Mouse (Mus musculus): ENCODE measurements around the gene Popdc3.
"Not testable (repeated sequence)": the region's sequence is repeated elsewhere in the genome, so short reads cannot be mapped to it uniquely, and the experiment has no call there.

Gene Popdc3

DNA sequence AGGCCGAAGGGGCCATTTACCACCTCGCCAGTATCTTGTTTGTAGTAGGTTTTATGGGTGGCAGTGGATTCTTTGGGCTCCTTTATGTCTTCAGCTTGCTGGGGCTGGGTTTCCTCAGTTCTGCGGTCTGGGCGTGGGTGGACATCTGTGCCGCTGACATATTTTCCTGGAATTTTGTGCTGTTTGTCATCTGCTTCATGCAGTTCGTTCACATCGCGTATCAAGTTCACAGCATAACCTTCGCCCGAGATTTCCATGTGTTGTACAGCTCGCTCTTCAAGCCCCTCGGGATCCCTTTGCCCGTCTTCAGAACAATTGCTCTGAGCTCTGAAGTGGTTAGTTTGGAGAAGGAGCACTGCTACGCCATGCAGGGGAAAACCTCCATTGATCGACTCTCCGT, 137.0 kb downstream of the Popdc3 start:
- no peak for DNase-seq (ENCODE audit: low spot score)

DNA sequence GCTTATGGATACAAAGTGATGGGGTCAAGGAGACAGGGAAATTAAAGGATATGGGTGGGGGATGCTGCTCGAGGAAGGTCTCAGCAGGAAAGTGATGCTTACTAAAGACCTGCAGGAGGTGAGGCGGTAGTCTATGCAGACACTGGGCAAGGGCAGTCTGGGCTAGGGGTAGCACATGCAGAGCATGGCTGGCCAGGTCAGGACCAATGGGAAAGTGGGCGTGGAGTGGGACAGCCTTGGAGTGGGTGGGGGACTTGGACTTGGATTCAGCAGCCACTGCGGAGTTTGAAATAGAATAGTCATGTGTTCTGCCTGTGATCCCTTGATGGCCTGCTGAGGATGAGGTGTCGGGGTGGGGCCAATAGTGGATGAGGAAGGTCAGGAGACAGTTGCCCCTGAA, 141.0 kb downstream of the Popdc3 start:
- DNase-seq (ENCODE audit: low spot score), result no peak

DNA sequence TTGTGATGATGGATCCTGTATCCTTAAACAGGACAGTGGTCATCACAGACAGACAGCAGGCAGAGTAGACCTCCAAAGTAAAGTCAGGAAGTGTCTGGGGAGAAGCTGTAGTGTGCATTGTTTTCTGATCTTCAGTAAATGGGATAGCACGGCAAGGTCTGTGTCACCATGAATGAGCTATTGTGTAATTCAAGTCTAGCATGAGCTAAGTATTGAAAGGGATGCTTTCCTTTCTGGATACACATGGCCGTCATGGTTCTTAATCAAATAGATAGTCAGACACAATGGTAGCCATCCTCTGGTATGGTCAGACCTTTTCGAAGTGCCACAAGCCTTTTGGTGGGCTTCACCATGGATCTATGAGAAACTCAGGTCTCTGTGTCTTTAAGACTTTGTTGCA, 142.4 kb downstream of the Popdc3 start:
- DNase-seq (ENCODE audit: low spot score), result no peak

DNA sequence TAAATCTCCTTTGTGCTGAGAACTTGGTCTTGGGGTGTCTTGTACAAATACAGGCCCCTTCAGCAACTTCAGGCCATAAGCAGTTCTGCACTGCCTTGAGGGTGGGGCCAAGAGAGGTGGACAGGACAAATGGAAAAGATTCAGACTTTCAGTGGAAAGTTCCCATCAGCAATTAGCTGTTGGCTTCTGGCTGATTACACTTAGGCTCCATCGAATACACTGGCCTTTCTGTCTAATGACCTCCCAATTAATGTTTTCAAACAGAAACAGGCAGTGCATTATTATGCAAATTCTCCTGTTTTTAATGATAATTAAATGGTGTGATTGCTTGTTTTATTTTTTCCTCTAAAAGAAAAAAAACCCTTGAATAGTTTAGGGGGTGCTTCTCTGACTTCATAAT, 146.3 kb downstream of the Popdc3 start:
- no peak for DNase-seq (ENCODE audit: low spot score)

DNA sequence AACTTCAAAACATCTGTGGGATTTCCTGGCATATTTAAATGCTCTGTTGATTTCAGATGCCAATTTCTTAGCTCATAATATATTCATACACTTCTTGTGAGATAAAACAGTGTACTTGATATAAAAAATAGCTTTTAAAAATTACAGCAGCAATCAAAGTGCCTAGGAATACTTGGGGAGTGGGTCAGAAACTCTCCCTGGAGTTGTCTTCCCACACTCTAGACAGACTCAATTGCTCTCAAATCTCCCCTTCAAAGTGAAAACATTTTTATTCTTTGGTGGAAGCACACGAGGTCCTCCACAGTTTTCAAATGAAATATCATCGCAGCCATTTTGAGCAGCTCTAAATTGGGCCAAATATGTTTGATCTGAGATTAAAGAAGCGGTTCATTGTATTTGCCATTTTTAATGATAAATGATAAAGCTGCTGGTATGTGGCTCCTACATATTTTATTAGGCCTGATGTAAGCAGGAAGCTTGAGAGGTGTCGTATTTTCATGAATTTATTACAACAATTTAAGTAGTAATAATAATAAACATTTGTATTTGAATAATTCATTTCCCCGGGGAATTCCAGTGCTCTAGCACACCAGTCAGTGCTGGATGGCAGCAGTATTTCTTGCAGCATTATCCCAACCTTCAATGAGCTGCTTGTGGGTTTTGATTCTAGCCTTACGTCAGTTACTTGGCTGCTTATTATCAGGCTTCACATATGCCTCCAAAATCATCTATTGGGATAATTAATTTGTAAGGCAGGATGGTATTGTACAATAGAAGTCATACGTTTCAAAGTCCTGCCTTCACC, 150.5 kb downstream of the Popdc3 start:
- no peak for DNase-seq (ENCODE audit: low spot score)

DNA sequence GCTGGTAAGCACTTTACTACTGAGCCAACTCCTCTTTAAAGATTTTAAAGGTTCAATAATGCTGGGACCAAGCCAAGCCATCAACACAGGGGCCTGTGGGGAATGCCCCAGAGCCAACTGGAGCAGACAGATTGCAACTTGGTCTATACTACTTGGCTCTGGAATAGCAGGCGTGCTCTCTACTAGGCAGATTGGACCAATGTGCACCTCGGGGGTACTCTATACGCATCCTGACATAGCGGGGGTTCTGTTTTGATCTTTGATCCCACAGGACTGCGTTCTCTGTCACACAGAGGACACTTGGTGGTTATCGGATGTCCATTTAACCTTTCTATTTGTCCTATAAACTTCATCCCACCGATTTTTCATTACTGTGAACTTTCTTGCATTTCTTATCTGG, 157.0 kb downstream of the Popdc3 start:
- no peak for DNase-seq (ENCODE audit: low spot score)

DNA sequence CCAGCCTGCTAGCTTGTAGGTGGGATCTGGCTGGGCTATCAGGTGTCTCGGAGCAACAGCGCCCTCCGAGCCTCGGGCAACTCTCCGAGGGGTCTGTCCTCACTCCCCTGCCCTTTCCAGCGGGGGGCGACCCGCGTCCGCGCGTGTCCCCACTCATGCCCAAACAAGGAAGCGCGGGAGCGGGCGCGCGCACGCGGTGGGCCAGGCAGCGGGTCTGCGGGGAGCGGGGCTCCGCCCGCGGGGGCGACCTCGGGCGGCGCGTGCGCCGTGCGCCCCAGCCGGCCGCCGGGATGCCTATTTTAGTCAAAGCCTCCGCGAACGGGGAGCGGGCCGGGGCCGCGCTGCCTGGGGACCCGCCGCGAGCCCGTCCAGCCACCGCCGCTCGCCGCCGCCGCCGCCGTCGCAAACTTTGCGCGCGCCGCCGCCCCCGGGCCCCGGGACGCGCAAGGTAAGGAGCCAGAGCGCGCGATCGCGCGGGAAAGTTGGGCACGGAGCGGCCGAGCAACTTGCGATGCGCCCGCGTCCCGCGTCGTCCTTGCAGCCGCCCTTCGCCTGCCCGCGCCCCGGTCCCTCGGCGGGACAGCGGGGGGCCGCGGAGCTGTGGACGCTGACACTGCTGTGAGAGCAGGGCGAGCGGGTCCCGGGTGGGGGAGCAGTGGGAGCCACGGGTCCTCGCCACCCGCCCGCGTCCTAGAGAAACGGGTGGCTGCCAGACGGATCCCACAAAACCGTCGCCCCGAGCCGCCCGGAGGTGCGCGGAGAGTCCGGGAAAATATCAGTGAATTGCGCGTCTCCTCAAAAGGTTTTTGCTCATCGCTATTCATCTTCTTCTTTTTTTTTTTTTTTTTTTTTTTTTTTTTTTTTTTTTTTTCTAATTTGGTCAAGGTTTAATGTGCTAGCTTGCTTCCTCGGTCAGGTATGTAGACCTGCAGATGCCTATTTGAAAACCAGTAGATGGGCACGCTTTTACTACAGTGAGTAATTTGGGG, 157.8 kb downstream of the Popdc3 start, which contains the start of gene Bves:
TSS of gene Bves (plus strand) at position 339 of the 989 bp plus-strand sequence.
- DNase-seq (ENCODE audit: low spot score), result peak; percentile 18

DNA sequence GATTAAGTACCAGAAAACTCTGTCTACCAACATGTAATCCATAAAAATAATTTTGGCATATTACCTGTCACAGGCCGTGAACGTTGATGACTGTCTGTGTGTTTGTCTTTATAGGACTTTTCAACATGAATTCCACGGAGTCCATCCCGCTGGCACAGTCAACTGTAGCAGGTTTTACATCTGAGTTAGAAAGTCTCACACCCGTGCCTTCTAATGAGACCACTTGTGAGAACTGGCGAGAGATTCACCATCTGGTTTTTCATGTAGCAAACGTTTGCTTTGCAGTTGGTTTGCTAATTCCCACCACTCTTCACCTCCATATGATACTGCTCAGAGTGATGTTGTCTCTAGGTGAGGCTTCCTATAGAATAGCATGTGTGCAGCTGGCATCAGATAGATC, 161.2 kb downstream of the Popdc3 start:
- DNase-seq (ENCODE audit: low spot score), result no peak

DNA sequence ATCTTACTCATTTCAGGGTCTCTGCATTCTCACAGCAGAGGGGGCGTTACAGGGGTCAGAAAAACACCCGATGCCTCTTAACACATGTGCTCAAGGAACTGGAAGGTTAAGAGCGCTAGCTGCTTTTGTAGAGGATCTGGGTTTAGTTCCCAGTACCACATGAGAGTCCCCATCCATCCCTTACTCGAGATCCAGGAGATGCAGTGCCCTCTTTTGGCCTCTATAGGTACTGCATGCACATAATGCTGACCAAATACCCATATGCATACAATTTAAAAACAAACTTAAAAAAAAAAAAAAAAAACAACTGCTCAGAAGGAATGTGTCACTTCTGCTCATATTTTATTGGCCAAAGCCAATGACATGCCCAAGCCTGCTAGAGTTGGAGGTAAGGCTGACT, 166.5 kb downstream of the Popdc3 start:
- DNase-seq (ENCODE audit: low spot score), result no peak

DNA sequence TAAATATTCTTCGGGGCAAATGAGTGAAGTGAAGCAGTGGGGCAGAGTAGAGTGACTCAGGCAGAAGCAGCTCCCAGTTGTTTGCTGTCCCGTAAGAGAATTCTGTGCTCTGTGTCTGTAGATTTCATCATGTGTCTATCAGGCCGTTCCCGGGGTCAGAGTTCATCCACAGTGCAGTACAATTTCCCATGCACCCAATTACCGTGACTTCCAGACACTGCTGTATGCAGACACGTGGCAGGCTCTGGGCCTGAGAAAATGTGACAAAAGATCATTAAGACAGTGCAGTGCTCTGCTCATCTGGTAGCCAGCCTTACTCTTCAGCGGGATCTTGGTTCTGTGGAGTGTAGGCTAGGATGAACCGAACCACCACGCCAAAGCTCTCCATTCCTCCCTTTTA, 167.3 kb downstream of the Popdc3 start:
- no peak for DNase-seq (ENCODE audit: low spot score)

DNA sequence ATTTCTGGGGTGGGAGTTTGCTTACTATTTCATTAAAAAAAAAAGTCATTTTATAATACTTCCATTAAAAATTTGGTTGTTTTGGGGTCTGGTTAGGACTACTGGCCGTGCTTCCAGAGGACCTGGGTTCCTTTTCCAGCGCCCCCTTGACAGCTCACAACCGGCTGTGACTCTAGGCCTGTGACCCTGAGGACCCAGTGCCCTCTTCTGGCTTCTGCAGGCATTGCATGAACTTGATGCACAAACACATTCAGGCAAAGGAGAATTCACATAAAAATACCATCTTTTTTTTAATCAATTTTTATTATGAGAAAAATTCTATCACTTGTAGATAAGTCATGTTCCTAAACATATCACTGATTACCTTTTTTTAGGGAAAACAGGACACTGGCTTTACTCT, 170.2 kb downstream of the Popdc3 start:
- not testable (repeated sequence) for DNase-seq (ENCODE audit: low spot score)

DNA sequence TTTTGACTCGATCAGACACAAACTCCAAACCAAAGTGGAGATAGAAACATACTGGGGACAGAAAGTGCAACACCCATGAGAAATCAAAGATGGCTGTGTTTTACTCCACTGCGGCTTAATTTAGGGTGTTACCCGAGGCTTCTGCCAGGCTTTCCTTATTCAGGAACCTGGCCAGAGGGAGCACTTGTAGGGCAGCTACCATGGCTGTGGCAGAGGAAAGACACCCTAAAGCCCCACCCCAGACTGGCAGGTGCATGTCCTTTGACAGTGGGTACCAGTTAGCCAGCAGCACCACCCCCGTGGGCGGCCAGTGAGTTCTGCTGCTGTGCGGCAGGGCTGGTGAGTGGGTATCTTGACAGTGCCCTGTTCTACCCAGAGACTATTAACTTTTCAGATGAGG, 178.2 kb downstream of the Popdc3 start:
- no peak for DNase-seq (ENCODE audit: low spot score)

DNA sequence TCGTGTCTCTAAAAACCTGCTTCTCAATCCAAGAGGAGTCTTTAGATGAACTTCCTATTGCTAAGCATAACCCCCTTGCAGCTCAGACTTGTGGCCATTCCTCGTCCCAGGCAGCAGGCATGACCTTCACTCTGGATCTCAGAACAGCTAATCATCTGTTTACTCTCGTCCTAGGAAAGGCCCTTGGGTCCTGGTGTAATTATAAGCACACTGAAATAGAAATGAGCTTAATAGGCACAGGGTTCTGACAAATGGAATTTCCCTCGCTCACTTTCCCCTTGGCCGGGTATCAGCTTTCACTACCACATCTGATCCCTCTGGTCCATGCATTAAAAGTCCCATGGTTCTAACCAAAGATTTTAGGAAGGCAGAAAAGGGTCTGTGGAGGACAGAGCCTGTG, 185.5 kb downstream of the Popdc3 start:
- DNase-seq (ENCODE audit: low spot score), result no peak

DNA sequence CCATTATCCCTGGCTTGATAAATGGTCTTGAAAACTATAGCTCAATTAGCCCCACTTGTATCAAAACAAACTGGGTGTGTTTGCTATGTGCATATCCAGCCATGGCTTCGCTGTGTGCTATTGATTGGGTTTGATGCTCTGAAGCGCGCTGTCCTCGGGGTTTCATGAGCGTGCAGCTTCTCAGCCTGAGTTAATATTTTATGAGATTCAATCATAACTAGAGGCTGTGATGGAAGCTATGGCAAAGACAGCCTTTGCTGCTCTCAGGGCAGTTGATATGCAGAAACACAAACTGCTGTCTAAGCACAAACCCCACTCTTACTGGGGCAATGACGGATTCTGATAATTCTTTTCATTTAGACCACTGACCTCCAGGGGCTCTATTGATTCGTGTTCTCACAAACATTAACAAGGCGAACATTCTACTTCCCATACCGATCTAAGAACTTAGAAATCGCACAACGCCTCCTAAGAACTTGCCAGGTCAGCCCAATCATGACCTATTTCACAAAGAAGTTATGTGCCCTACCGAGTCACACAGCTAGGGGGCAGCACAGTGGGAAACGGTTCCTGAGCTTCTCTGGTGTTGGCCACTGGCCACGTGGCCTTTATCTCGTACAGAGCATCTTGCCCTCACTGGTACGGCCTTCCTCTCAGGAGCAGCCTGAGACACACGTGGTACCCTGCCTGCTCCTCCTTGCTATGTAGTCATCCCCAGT, 189.2 kb downstream of the Popdc3 start:
- DNase-seq (ENCODE audit: low spot score), result no peak

Data from ovary, postnatal 14 days (tissue).